ENCODE assay signal across 8 mouse cellular contexts in the genomic region with DNA sequence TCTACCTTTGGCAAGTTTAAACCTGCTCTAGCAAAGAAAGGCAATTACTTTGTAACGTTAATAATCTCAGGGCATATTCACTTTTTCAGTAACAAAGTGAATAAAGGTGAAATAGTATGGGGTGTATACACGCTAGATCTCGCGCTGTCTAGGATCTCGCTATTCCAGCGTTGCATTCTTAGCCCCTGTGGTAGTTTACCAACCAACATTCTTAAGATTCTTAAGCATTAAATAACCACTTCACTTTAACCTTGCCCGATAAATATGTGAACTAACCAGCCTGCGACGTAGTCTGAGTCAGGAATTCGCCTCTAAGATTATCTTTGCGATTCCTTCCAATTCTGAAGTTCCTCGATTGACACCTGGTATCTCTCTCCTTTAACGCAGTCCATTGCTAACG. TPM values are rescaled to one million over a fixed set of nuclear protein-coding genes. Genes with fewer than 3 reads are reported as not detected.
DNase-seq lines count a peak whose midpoint lies in the region; ATAC-seq and TF ChIP-seq lines count a peak whose summit lies in the region.

No protein-coding gene starts in this region.

- no peaks in the 10 kb centered on the region for H3K36me3 ChIP-seq in forebrain, embryonic 11.5 days (ENCODE audit: control insufficient read depth, insufficient read depth, low read length)
- H3K36me3 ChIP-seq in liver, embryonic 14.5 days (replicated peaks; ENCODE audit: control insufficient read depth, insufficient read depth, low read depth): no peaks in the 10 kb centered on the region

- H3K4me2 ChIP-seq in forebrain, embryonic 11.5 days (ENCODE audit: low read depth, low read length, severe bottlenecking): peak overlapping the region; percentile 84
- peak overlapping the region; percentile 99 for H3K4me2 ChIP-seq in liver, embryonic 14.5 days (ENCODE audit: low read depth)

- H3K27ac ChIP-seq in forebrain, embryonic 11.5 days (ENCODE audit: low read depth, low read length): no peak overlapping the region
- no peak overlapping the region for H3K27ac ChIP-seq in liver, embryonic 14.5 days

- no peaks in the 10 kb centered on the region for H3K9me3 ChIP-seq in forebrain, embryonic 11.5 days (ENCODE audit: control insufficient read depth, low read length)
- no peaks in the 10 kb centered on the region for H3K9me3 ChIP-seq in liver, embryonic 14.5 days (ENCODE audit: control insufficient read depth, low read length)

- H3K9ac ChIP-seq in forebrain, embryonic 11.5 days (ENCODE audit: low read length): peak overlapping the region; percentile 86
- H3K9ac ChIP-seq in liver, embryonic 14.5 days (replicated peaks): peak overlapping the region; percentile 81

- under 1% methylated on average over 14 of the region's 14 CpGs for WGBS in forebrain, embryonic 11.5 days
- WGBS in liver, embryonic 14.5 days (ENCODE audit: insufficient replicate concordance): 2% methylated on average over 14 of the region's 14 CpGs

- no peak for TF ChIP-seq CTCF in liver, embryonic 14.5 days (IDR thresholded peaks at IDR 0.05; ENCODE audit: low read depth)

- ATAC-seq in forebrain, embryonic 11.5 days (replicated peaks; ENCODE audit: low FRiP score): no peak
- ATAC-seq in liver, embryonic 14.5 days (ENCODE audit: insufficient read depth): no peak

- peak overlapping the region; percentile 84 for H3K4me3 ChIP-seq in forebrain, embryonic 11.5 days (ENCODE audit: low read depth, low read length)
- peak overlapping the region; percentile 73 to 94 for H3K4me3 ChIP-seq in liver, embryonic 14.5 days (ENCODE audit: insufficient read depth in 1 of 2, low read depth in 2 of 2, low read length in 2 of 2)

- H3K27me3 ChIP-seq in forebrain, embryonic 11.5 days (ENCODE audit: control insufficient read depth, insufficient read depth, low read length): no peaks in the 10 kb centered on the region
- H3K27me3 ChIP-seq in liver, embryonic 14.5 days (ENCODE audit: control insufficient read depth, insufficient read depth, low read length): no peaks in the 10 kb centered on the region

- no peak for TF ChIP-seq EP300 in liver, embryonic 14.5 days (IDR thresholded peaks at IDR 0.05; ENCODE audit: low read depth)

- peak; percentile 40 for DNase-seq in embryo, embryonic 10 days (ENCODE audit: low spot score)
- no peak for DNase-seq in embryo, embryonic 9.5 days (ENCODE audit: extremely low spot score)
- DNase-seq in 416B (ENCODE audit: low read depth): peak; percentile 16
- no peak for DNase-seq in forebrain, embryonic 11.5 days (ENCODE audit: low spot score)
- DNase-seq in liver, embryonic 14.5 days (ENCODE audit: low read depth in 3 of 3, low spot score in 3 of 3): no peak
- no peak for DNase-seq in MN1 (ENCODE audit: low spot score)
- no peak for DNase-seq in urinary bladder, adult 2 months (ENCODE audit: low spot score)
- DNase-seq in cerebellum, postnatal 36 days: no peak

- H3K4me1 ChIP-seq in forebrain, embryonic 11.5 days (replicated peaks; ENCODE audit: control insufficient read depth, insufficient read depth, low read length): peaks cover 11% of the 10 kb centered on the region; the same call in 1 of the 2 replicates
- peaks cover 11 to 14% of the 10 kb centered on the region in 2 experiments for H3K4me1 ChIP-seq in liver, embryonic 14.5 days (replicated peaks; ENCODE audit: control insufficient read depth in 2 of 2, insufficient read depth in 2 of 2, low read length in 1 of 2)

RNA-seq across cellular contexts. Expression of gene Tmem245, which starts 1.1 kb away (rescaled TPM):
- polyA plus RNA-seq in forebrain, embryonic 11.5 days (2014; fragmentation: Nextera tagmentation; extraction: Ambion mirVana): 9.5 and 12.7 TPM in 2 replicates
- polyA plus RNA-seq in liver, embryonic 14.5 days (2012; rRNA removed): 2.0 and 2.1 TPM in 2 replicates
- polyA plus RNA-seq in liver, embryonic 14.5 days (2014; fragmentation: Nextera tagmentation; extraction: Ambion mirVana): 1.4 TPM in 2 replicates
- polyA plus RNA-seq in urinary bladder, adult 2 months (2012; rRNA removed): 16.4 and 17.0 TPM in 2 replicates

RNA-seq across cellular contexts. Expression of gene Frrs1l, which starts 44.0 kb away (rescaled TPM):
- 5.3 and 5.4 TPM in 2 replicates for polyA plus RNA-seq in forebrain, embryonic 11.5 days (2014; fragmentation: Nextera tagmentation; extraction: Ambion mirVana)
- polyA plus RNA-seq in liver, embryonic 14.5 days (2012; rRNA removed): under 0.01 and 0.01 TPM in 2 replicates
- not detected in 2 replicates for polyA plus RNA-seq in liver, embryonic 14.5 days (2014; fragmentation: Nextera tagmentation; extraction: Ambion mirVana)
- 0.03 and 0.04 TPM in 2 replicates for polyA plus RNA-seq in urinary bladder, adult 2 months (2012; rRNA removed)

Comparison
In these comparisons a context has a peak if more than half of its experiments do, and no peak if none do; other contexts are left out.
1. DNase-seq: peak in embryo, embryonic 10 days (single experiment) and 416B (single experiment); none in embryo, embryonic 9.5 days (single experiment), forebrain, embryonic 11.5 days (single experiment), liver, embryonic 14.5 days (0 of 3), MN1 (single experiment), urinary bladder, adult 2 months (single experiment) and cerebellum, postnatal 36 days (0 of 2).